In genomic region chr13:58201343-58201742, GRCm38 (mm10) we compare ENCODE assay signal across 24 mouse cellular contexts. TPM values are rescaled to one million over a fixed set of nuclear protein-coding genes. Genes with fewer than 3 reads are reported as not detected.
DNase-seq lines count a peak whose midpoint lies in the region; ATAC-seq and TF ChIP-seq lines count a peak whose summit lies in the region.
"Had no signal": no experiment of that assay in that cellular context is flagged by ENCODE, and none has a peak within 500 bp of the region (broad histone marks: within the 10 kb centered on the region; RNA-seq: fewer than 3 reads in every experiment).

No protein-coding gene starts in this region.

- no peak for TF ChIP-seq CTCF in gastrocnemius, adult 2 months (IDR thresholded peaks at IDR 0.05)

- DNase-seq in heart, adult 11 months, result peak; percentile 42
- no peak for DNase-seq in heart, adult 18-20 months
- no peak for DNase-seq in gastrocnemius, adult 2 months
- DNase-seq in layer of hippocampus, postnatal 36 days, result no peak
- DNase-seq: adrenal gland, adult 8-10 months; adrenal gland, postnatal 14 days; adrenal gland, postnatal 36 days; B cell, adult 2 months; cerebellum, adult 11-12 months; cerebellum, adult 2 months; cerebellum, adult 9-10 months; cerebellum, postnatal 14 days; cerebellum, postnatal 36 days; embryo, embryonic 11 days had no signal

- no peak overlapping the region for H3K27ac ChIP-seq in gastrocnemius, adult 2 months
- H3K27ac ChIP-seq: embryonic facial prominence, embryonic 13.5 days; embryonic facial prominence, embryonic 15.5 days; forebrain, embryonic 10.5 days; forebrain, embryonic 12.5 days had no signal

- ATAC-seq in megakaryocyte progenitor cell, adult 5-6 weeks (replicated peaks; ENCODE audit: poor library complexity), result peak; percentile 22; the same call in 1 of the 2 replicates
- ATAC-seq: CD4-positive, CD25-positive, alpha-beta regulatory T cell, adult 4 months; forebrain, embryonic 14.5 days; forebrain, embryonic 16.5 days; Patski had no signal

- no peak overlapping the region for H3K4me3 ChIP-seq in gastrocnemius, adult 2 months
- H3K4me3 ChIP-seq: embryonic facial prominence, embryonic 13.5 days; embryonic facial prominence, embryonic 15.5 days; erythroblast, embryonic 14.5 days; forebrain, embryonic 10.5 days; forebrain, embryonic 12.5 days had no signal

- intact Hi-C loops in gastrocnemius, adult 2 months (cut with DNase I), result no loop called here

RNA-seq across cellular contexts. Expression of gene Ubqln1, which starts 14.1 kb away (rescaled TPM):
- 10 to 100 TPM; 52.6 to 56.0 TPM for total RNA-seq in heart, adult 18-20 months (2021)
- total RNA-seq in megakaryocyte progenitor cell, adult 5-6 weeks (2015), result 52.2 and 57.6 TPM in 2 replicates
- 53.0 and 64.7 TPM in 2 replicates for total RNA-seq in megakaryocyte progenitor cell, adult 5-6 weeks (2017)
- total RNA-seq in gastrocnemius, adult 2 months (2021), result 10 to 100 TPM; 49.0 to 51.9 TPM
- total RNA-seq in layer of hippocampus, postnatal 36 days (2021), result 100 to 1,000 TPM; 148 to 155 TPM

RNA-seq across cellular contexts. Expression of gene Idnk, which starts 43.9 kb away (rescaled TPM):
- total RNA-seq in heart, adult 18-20 months (2021), result 10 to 100 TPM; 23.9 to 26.6 TPM
- total RNA-seq in megakaryocyte progenitor cell, adult 5-6 weeks (2015), result 46.2 and 52.9 TPM in 2 replicates
- total RNA-seq in megakaryocyte progenitor cell, adult 5-6 weeks (2017), result 36.8 and 44.9 TPM in 2 replicates
- total RNA-seq in gastrocnemius, adult 2 months (2021), result 10 to 100 TPM in 1 of 2 experiments, 1 to 10 TPM in 1; 8.0 to 10.8 TPM
- 10 to 100 TPM; 27.5 to 29.9 TPM for total RNA-seq in layer of hippocampus, postnatal 36 days (2021)
